18 mouse cellular contexts compared by ENCODE assay signal in genomic region chr9:106206515-106206914, GRCm38 (mm10). TPM values are rescaled to one million over a fixed set of nuclear protein-coding genes. Genes with fewer than 3 reads are reported as not detected.
DNase-seq lines count a peak whose midpoint lies in the region; ATAC-seq and TF ChIP-seq lines count a peak whose summit lies in the region.
"Had no signal": no experiment of that assay in that cellular context is flagged by ENCODE, and none has a peak within 500 bp of the region (broad histone marks: within the 10 kb centered on the region; RNA-seq: fewer than 3 reads in every experiment).

No protein-coding gene starts in this region.

- WGBS in heart, adult 2 months = 14% methylated on average over 2 of the region's 2 CpGs
- 19% methylated on average over 2 of the region's 2 CpGs for WGBS in heart, postnatal 0 days

- no peaks in the 10 kb centered on the region for H3K27me3 ChIP-seq in heart, adult 2 months (ENCODE audit: control insufficient read depth, insufficient read depth, low read length)
- no peaks in the 10 kb centered on the region for H3K27me3 ChIP-seq in heart, postnatal 0 days (ENCODE audit: control insufficient read depth, insufficient read depth, low read length)
- H3K27me3 ChIP-seq: embryonic facial prominence, embryonic 15.5 days; neural tube, embryonic 13.5 days; Patski had no signal

- peak overlapping the region; percentile 74 for H3K9ac ChIP-seq in heart, adult 2 months (ENCODE audit: low read depth, low read length)
- H3K9ac ChIP-seq in heart, postnatal 0 days (replicated peaks; ENCODE audit: low read depth, low read length) = peak overlapping the region; percentile 46
- H3K9ac ChIP-seq: embryonic facial prominence, embryonic 15.5 days; forebrain, embryonic 12.5 days had no signal

- TF ChIP-seq EP300 in heart, adult 2 months (IDR thresholded peaks at IDR 0.05; ENCODE audit: insufficient read depth, low read depth, low read length) = no peak
- no peak; the same call in 1 of the 2 replicates for TF ChIP-seq EP300 in heart, postnatal 0 days (IDR thresholded peaks at IDR 0.05; ENCODE audit: low read depth)

- peak overlapping the region; percentile 58 for H3K4me2 ChIP-seq in heart, postnatal 0 days (ENCODE audit: low read depth, low read length)
- H3K4me2 ChIP-seq: embryonic facial prominence, embryonic 15.5 days; forebrain, embryonic 12.5 days; liver, embryonic 11.5 days; neural tube, embryonic 13.5 days had no signal

- H3K36me3 ChIP-seq in heart, adult 2 months (ENCODE audit: control insufficient read depth, insufficient read depth, low read length) = no peaks in the 10 kb centered on the region
- no peaks in the 10 kb centered on the region for H3K36me3 ChIP-seq in heart, postnatal 0 days (replicated peaks; ENCODE audit: control insufficient read depth, insufficient read depth, low read length)
- H3K36me3 ChIP-seq: forebrain, embryonic 12.5 days had no signal

- peaks cover 17% of the 10 kb centered on the region for H3K4me1 ChIP-seq in heart, adult 2 months (ENCODE audit: control insufficient read depth, insufficient read depth, low read length)
- H3K4me1 ChIP-seq in heart, postnatal 0 days (ENCODE audit: control insufficient read depth, insufficient read depth) = peaks cover 43% of the 10 kb centered on the region

- TF ChIP-seq POLR2A in heart, adult 2 months (IDR thresholded peaks at IDR 0.05; ENCODE audit: insufficient read depth, low read depth, low read length) = peak; percentile 96

- intact Hi-C loops in heart, adult 2 months (cut with DNase I) = no loop called here
- intact Hi-C loops in left cerebral cortex, postnatal 25 days (cut with DNase I) = no loop called here

- ATAC-seq in heart, postnatal 0 days (ENCODE audit: insufficient read depth, low read depth) = no peak
- ATAC-seq: hindbrain, embryonic 16.5 days; lung, postnatal 0 days; Patski had no signal

- peak overlapping the region; percentile 51; the same call in 1 of the 2 replicates for H3K27ac ChIP-seq in layer of hippocampus, adult 2 months
- H3K27ac ChIP-seq in heart, adult 2 months = peak overlapping the region; percentile 95
- H3K27ac ChIP-seq in heart, postnatal 0 days (ENCODE audit: low read depth) = peak overlapping the region; percentile 77
- H3K27ac ChIP-seq: embryonic facial prominence, embryonic 15.5 days; forebrain, embryonic 12.5 days; neural tube, embryonic 13.5 days; stomach, postnatal 0 days had no signal

- H3K4me3 ChIP-seq in layer of hippocampus, adult 2 months = no peak overlapping the region
- H3K4me3 ChIP-seq in heart, adult 2 months = peak overlapping the region; percentile 46
- H3K4me3 ChIP-seq in heart, postnatal 0 days (ENCODE audit: low read depth, low read length) = peak overlapping the region; percentile 38
- H3K4me3 ChIP-seq: embryonic facial prominence, embryonic 15.5 days; forebrain, embryonic 12.5 days; neural tube, embryonic 13.5 days had no signal

- no peak for TF ChIP-seq CTCF in layer of hippocampus, adult 2 months (conservative IDR thresholded peaks at IDR 0.05)
- TF ChIP-seq CTCF in heart, adult 2 months (IDR thresholded peaks at IDR 0.05) = no peak
- no peak for TF ChIP-seq CTCF in heart, postnatal 0 days (IDR thresholded peaks at IDR 0.05; ENCODE audit: low read depth)

- no peak for DNase-seq in layer of hippocampus, adult 2 months (ENCODE audit: low spot score in 2 of 2)
- no peak for DNase-seq in layer of hippocampus, postnatal 25 days (ENCODE audit: extremely low spot score in 1 of 2, low spot score in 1 of 2)
- peak; percentile 72 to 86 for DNase-seq in gastrocnemius, adult 8-10 months (ENCODE audit: low spot score in 2 of 2)
- DNase-seq in heart, adult 2 months = peak; percentile 62 to 75
- DNase-seq in heart, postnatal 0 days (ENCODE audit: low spot score) = peak; percentile 31
- DNase-seq in testis, postnatal 14 days (ENCODE audit: low spot score) = no peak
- DNase-seq in B cell, adult 2 months = no peak
- no peak for DNase-seq in left cerebral cortex, postnatal 25 days (ENCODE audit: low spot score in 2 of 2)
- DNase-seq: midbrain, embryonic 14.5 days; retina, postnatal 1 day had no signal

- peaks cover 5% of the 10 kb centered on the region for H3K79me2 ChIP-seq in heart, adult 2 months (replicated peaks; ENCODE audit: control insufficient read depth, insufficient read depth, low read length)

- H3K9me3 ChIP-seq in heart, postnatal 0 days (replicated peaks; ENCODE audit: control insufficient read depth, low read length) = no peaks in the 10 kb centered on the region
- H3K9me3 ChIP-seq: embryonic facial prominence, embryonic 15.5 days; forebrain, embryonic 12.5 days; neural tube, embryonic 13.5 days had no signal

RNA-seq across cellular contexts. Expression of gene Twf2, which starts 3.6 kb away (rescaled TPM):
- total RNA-seq in layer of hippocampus, adult 2 months (2021) = 10 to 100 TPM; 52.4 to 58.9 TPM
- 10 to 100 TPM; 52.3 to 57.2 TPM for total RNA-seq in layer of hippocampus, postnatal 25 days (2021)
- 100 to 1,000 TPM; 129 to 168 (median 143) TPM for total RNA-seq in gastrocnemius, adult 8-10 months (2022)
- 100 to 1,000 TPM; 182 to 219 TPM for total RNA-seq in heart, adult 2 months (2021)
- 251 and 268 TPM in 2 replicates for polyA plus RNA-seq in heart, adult 2 months (2012; rRNA removed)
- 92.1 and 105 TPM in 2 replicates for total RNA-seq in heart, postnatal 0 days (2014; rRNA removed; ENCODE audit: low replicate concordance)
- polyA plus RNA-seq in heart, postnatal 0 days (2015; fragmentation: Nextera tagmentation; extraction: Ambion mirVana) = 57.3 and 64.2 TPM in 2 replicates
- 10 to 100 TPM; 55.1 to 59.6 TPM for total RNA-seq in left cerebral cortex, postnatal 25 days (2021)

RNA-seq across cellular contexts. Expression of gene Ppm1m, which starts 7.0 kb away (rescaled TPM):
- total RNA-seq in layer of hippocampus, adult 2 months (2021) = 10 to 100 TPM; 19.4 to 21.8 TPM
- 10 to 100 TPM; 15.6 to 16.6 TPM for total RNA-seq in layer of hippocampus, postnatal 25 days (2021)
- total RNA-seq in gastrocnemius, adult 8-10 months (2022) = 1 to 10 TPM; 2.3 to 4.5 (median 3.3) TPM
- 10 to 100 TPM; 10.8 to 12.1 TPM for total RNA-seq in heart, adult 2 months (2021)
- polyA plus RNA-seq in heart, adult 2 months (2012; rRNA removed) = 17.4 and 18.9 TPM in 2 replicates
- 7.5 and 22.8 TPM in 2 replicates for total RNA-seq in heart, postnatal 0 days (2014; rRNA removed; ENCODE audit: low replicate concordance)
- polyA plus RNA-seq in heart, postnatal 0 days (2015; fragmentation: Nextera tagmentation; extraction: Ambion mirVana) = 13.1 and 15.1 TPM in 2 replicates
- 10 to 100 TPM; 18.0 to 24.7 TPM for total RNA-seq in left cerebral cortex, postnatal 25 days (2021)

RNA-seq across cellular contexts. Expression of gene Tlr9, which starts 15.9 kb away (rescaled TPM):
- total RNA-seq in layer of hippocampus, adult 2 months (2021) = 1 to 10 TPM; 1.4 to 1.5 TPM
- total RNA-seq in layer of hippocampus, postnatal 25 days (2021) = 1 to 10 TPM; 1.2 to 1.5 TPM
- under 1 TPM in 3 of 4 experiments, not detected in 1; 0.10 to 0.43 (median 0.19) TPM for total RNA-seq in gastrocnemius, adult 8-10 months (2022)
- under 1 TPM; 0.39 to 0.47 TPM for total RNA-seq in heart, adult 2 months (2021)
- polyA plus RNA-seq in heart, adult 2 months (2012; rRNA removed) = 1.1 and 1.9 TPM in 2 replicates
- total RNA-seq in heart, postnatal 0 days (2014; rRNA removed; ENCODE audit: low replicate concordance) = not detected in 2 replicates
- polyA plus RNA-seq in heart, postnatal 0 days (2015; fragmentation: Nextera tagmentation; extraction: Ambion mirVana) = 0.04 and 0.05 TPM in 2 replicates
- 1 to 10 TPM; 1.1 to 1.2 TPM for total RNA-seq in left cerebral cortex, postnatal 25 days (2021)
- polyA plus RNA-seq: forebrain, embryonic 12.5 days; liver, embryonic 11.5 days; neural tube, embryonic 13.5 days had no signal

RNA-seq across cellular contexts. Expression of gene Wdr82, which starts 35.8 kb away (rescaled TPM):
- 100 to 1,000 TPM; 134 TPM for total RNA-seq in layer of hippocampus, adult 2 months (2021)
- 100 to 1,000 TPM; 132 to 141 TPM for total RNA-seq in layer of hippocampus, postnatal 25 days (2021)
- 10 to 100 TPM; 15.4 to 25.2 (median 18.1) TPM for total RNA-seq in gastrocnemius, adult 8-10 months (2022)
- 10 to 100 TPM; 35.1 to 37.0 TPM for total RNA-seq in heart, adult 2 months (2021)
- polyA plus RNA-seq in heart, adult 2 months (2012; rRNA removed) = 30.5 and 61.6 TPM in 2 replicates
- 122 and 124 TPM in 2 replicates for total RNA-seq in heart, postnatal 0 days (2014; rRNA removed; ENCODE audit: low replicate concordance)
- polyA plus RNA-seq in heart, postnatal 0 days (2015; fragmentation: Nextera tagmentation; extraction: Ambion mirVana) = 13.9 and 14.3 TPM in 2 replicates
- 100 to 1,000 TPM; 136 to 141 TPM for total RNA-seq in left cerebral cortex, postnatal 25 days (2021)

RNA-seq across cellular contexts. Expression of gene Alas1, which starts 41.9 kb away (rescaled TPM):
- total RNA-seq in layer of hippocampus, adult 2 months (2021) = 100 to 1,000 TPM; 149 to 154 TPM
- total RNA-seq in layer of hippocampus, postnatal 25 days (2021) = 100 to 1,000 TPM; 147 to 151 TPM
- 100 to 1,000 TPM; 175 to 200 (median 179) TPM for total RNA-seq in gastrocnemius, adult 8-10 months (2022)
- total RNA-seq in heart, adult 2 months (2021) = 100 to 1,000 TPM; 438 to 443 TPM
- polyA plus RNA-seq in heart, adult 2 months (2012; rRNA removed) = 382 and 470 TPM in 2 replicates
- 309 and 334 TPM in 2 replicates for total RNA-seq in heart, postnatal 0 days (2014; rRNA removed; ENCODE audit: low replicate concordance)
- polyA plus RNA-seq in heart, postnatal 0 days (2015; fragmentation: Nextera tagmentation; extraction: Ambion mirVana) = 385 and 421 TPM in 2 replicates
- total RNA-seq in left cerebral cortex, postnatal 25 days (2021) = 100 to 1,000 TPM; 135 to 144 TPM

Comparison
In these comparisons a context has a peak if more than half of its experiments do, and no peak if none do; other contexts are left out.
1. DNase-seq: peak in gastrocnemius, adult 8-10 months (2 of 2), heart, adult 2 months (2 of 2) and heart, postnatal 0 days (single experiment); none in layer of hippocampus, adult 2 months (0 of 2), layer of hippocampus, postnatal 25 days (0 of 2), testis, postnatal 14 days (single experiment), B cell, adult 2 months (0 of 2) and left cerebral cortex, postnatal 25 days (0 of 2).
2. Peak in every context shown above with its lines, with median percentiles within 50 percentile points of each other: H3K27ac ChIP-seq.